8 mouse cellular contexts compared by ENCODE assay signal in the genomic region with DNA sequence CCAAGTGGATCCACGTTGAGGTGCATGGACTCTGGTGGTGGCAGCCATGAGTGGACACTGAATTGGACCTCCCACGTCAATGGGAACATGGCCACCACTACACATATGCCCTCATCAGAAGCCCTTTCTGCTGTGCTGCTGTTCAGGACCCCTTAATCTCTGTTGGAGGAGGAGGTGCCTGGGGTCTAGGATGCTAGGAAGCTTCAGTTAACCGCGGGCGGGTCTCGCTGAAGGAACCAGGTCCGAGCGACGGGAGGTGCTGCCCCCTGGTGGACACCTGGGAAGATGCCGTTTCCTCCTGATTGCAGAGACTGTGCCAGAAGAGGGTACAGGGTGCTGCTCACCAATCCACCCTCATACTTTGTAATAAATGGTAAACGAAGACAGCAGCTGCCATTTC. TPM values are rescaled to one million over a fixed set of nuclear protein-coding genes. Genes with fewer than 3 reads are reported as not detected.
A peak's percentile ranks its signal among the peaks of the same experiment; 100 is the strongest.
DNase-seq lines count a peak whose midpoint lies in the region; ATAC-seq and TF ChIP-seq lines count a peak whose summit lies in the region.

No protein-coding gene starts in this region.

- intact Hi-C loops in gastrocnemius, adult 2 months (cut with DNase I): loop anchor here (2.0 kb wide), 1 partner anchor 20 kb away; no protein-coding TSS in a partner anchor

- H3K4me2 ChIP-seq in hindbrain, embryonic 12.5 days (replicated peaks): peak overlapping the region; percentile 31
- H3K4me2 ChIP-seq in midbrain, embryonic 12.5 days (replicated peaks): peak overlapping the region; percentile 29; the same call in 1 of the 2 replicates

- H3K36me3 ChIP-seq in hindbrain, embryonic 12.5 days: no peaks in the 10 kb centered on the region
- H3K36me3 ChIP-seq in limb, embryonic 10.5 days: no peaks in the 10 kb centered on the region
- H3K36me3 ChIP-seq in midbrain, embryonic 12.5 days: no peaks in the 10 kb centered on the region

- H3K9me3 ChIP-seq in hindbrain, embryonic 12.5 days (replicated peaks): no peaks in the 10 kb centered on the region
- no peaks in the 10 kb centered on the region for H3K9me3 ChIP-seq in limb, embryonic 10.5 days (replicated peaks)
- no peaks in the 10 kb centered on the region for H3K9me3 ChIP-seq in midbrain, embryonic 12.5 days

- peak; percentile 69 for DNase-seq in gastrocnemius, adult 2 months
- no peak for DNase-seq in gastrocnemius, postnatal 25 days
- DNase-seq in adrenal gland, postnatal 25 days: peak; percentile 82
- peak; percentile 93 for DNase-seq in limb, embryonic 10.5 days (ENCODE audit: low spot score)
- DNase-seq in spleen, postnatal 14 days (ENCODE audit: low spot score in 2 of 2): peak; percentile 61 to 81

- H3K27me3 ChIP-seq in hindbrain, embryonic 12.5 days: no peaks in the 10 kb centered on the region
- H3K27me3 ChIP-seq in limb, embryonic 10.5 days (ENCODE audit: low read depth, poor library complexity, severe bottlenecking): peaks cover 14% of the 10 kb centered on the region; the same call in 1 of the 2 replicates
- H3K27me3 ChIP-seq in midbrain, embryonic 12.5 days: peaks cover 15% of the 10 kb centered on the region; the same call in 1 of the 2 replicates

- 10% methylated on average over 11 of the region's 11 CpGs for WGBS in hindbrain, embryonic 12.5 days
- 9% methylated on average over 11 of the region's 11 CpGs for WGBS in limb, embryonic 10.5 days
- WGBS in midbrain, embryonic 12.5 days: 8% methylated on average over 11 of the region's 11 CpGs

- H3K4me3 ChIP-seq in gastrocnemius, adult 2 months: no peak overlapping the region
- H3K4me3 ChIP-seq in hindbrain, embryonic 12.5 days: no peak overlapping the region
- H3K4me3 ChIP-seq in limb, embryonic 10.5 days: no peak overlapping the region
- no peak overlapping the region for H3K4me3 ChIP-seq in midbrain, embryonic 12.5 days

- 0 out of 2 replicates have a peak, but pooled peaks cover 2% of the 10 kb centered on the region for H3K4me1 ChIP-seq in hindbrain, embryonic 12.5 days
- peaks cover 28% of the 10 kb centered on the region for H3K4me1 ChIP-seq in limb, embryonic 10.5 days
- H3K4me1 ChIP-seq in midbrain, embryonic 12.5 days: no peaks in the 10 kb centered on the region

- peak; percentile 97; the same call in 1 of the 2 replicates for TF ChIP-seq CTCF in gastrocnemius, adult 2 months (IDR thresholded peaks at IDR 0.05)

- peak; percentile 47 for ATAC-seq in erythroblast, adult 5-6 weeks (replicated peaks; ENCODE audit: low FRiP score, poor library complexity, severe bottlenecking)
- peak; percentile 60 for ATAC-seq in hindbrain, embryonic 12.5 days (ENCODE audit: low FRiP score)
- ATAC-seq in midbrain, embryonic 12.5 days (ENCODE audit: low FRiP score, low read depth): peak; percentile 68

- H3K27ac ChIP-seq in gastrocnemius, adult 2 months: no peak overlapping the region
- H3K27ac ChIP-seq in hindbrain, embryonic 12.5 days: no peak overlapping the region
- H3K27ac ChIP-seq in limb, embryonic 10.5 days: no peak overlapping the region
- no peak overlapping the region for H3K27ac ChIP-seq in midbrain, embryonic 12.5 days (replicated peaks)

- no peak overlapping the region for H3K9ac ChIP-seq in hindbrain, embryonic 12.5 days
- H3K9ac ChIP-seq in midbrain, embryonic 12.5 days (replicated peaks): no peak overlapping the region

RNA-seq across cellular contexts. Expression of a gene that starts 14.6 kb away (rescaled TPM):
- 10 to 100 TPM in 1 of 2 experiments, 1 to 10 TPM in 1; 9.4 to 10.2 TPM for total RNA-seq in gastrocnemius, adult 2 months (2021)
- 10 to 100 TPM in 1 of 2 experiments, 1 to 10 TPM in 1; 8.2 to 11.0 TPM for total RNA-seq in gastrocnemius, postnatal 25 days (2021)
- 26.6 and 29.1 TPM in 2 replicates for total RNA-seq in adrenal gland, postnatal 25 days (2021)
- 9.6 and 11.1 TPM in 2 replicates for total RNA-seq in erythroblast, adult 5-6 weeks (2015; ENCODE audit: low replicate concordance)
- total RNA-seq in erythroblast, adult 5-6 weeks (2017; ENCODE audit: low replicate concordance): 13.3 and 16.0 TPM in 2 replicates
- 28.9 and 29.5 TPM in 2 replicates for polyA plus RNA-seq in hindbrain, embryonic 12.5 days (2016; fragmentation: Nextera tagmentation; extraction: Ambion mirVana)
- 28.3 and 29.0 TPM in 2 replicates for polyA plus RNA-seq in limb, embryonic 10.5 days (2016; fragmentation: Nextera tagmentation; extraction: Ambion mirVana)
- 30.9 and 32.4 TPM in 2 replicates for polyA plus RNA-seq in midbrain, embryonic 12.5 days (2016; fragmentation: Nextera tagmentation; extraction: Ambion mirVana)

RNA-seq across cellular contexts. Expression of a gene that starts 14.8 kb away (rescaled TPM):
- total RNA-seq in gastrocnemius, adult 2 months (2021): under 1 TPM; 0.25 to 0.64 TPM
- total RNA-seq in gastrocnemius, postnatal 25 days (2021): under 1 TPM; 0.13 to 0.70 TPM
- total RNA-seq in adrenal gland, postnatal 25 days (2021): 0.21 TPM in 1 of 2 replicates, not detected in the other
- total RNA-seq in erythroblast, adult 5-6 weeks (2015; ENCODE audit: low replicate concordance): 102 and 125 TPM in 2 replicates
- total RNA-seq in erythroblast, adult 5-6 weeks (2017; ENCODE audit: low replicate concordance): 244 and 272 TPM in 2 replicates
- 2.1 and 2.4 TPM in 2 replicates for polyA plus RNA-seq in hindbrain, embryonic 12.5 days (2016; fragmentation: Nextera tagmentation; extraction: Ambion mirVana)
- 3.6 and 4.0 TPM in 2 replicates for polyA plus RNA-seq in limb, embryonic 10.5 days (2016; fragmentation: Nextera tagmentation; extraction: Ambion mirVana)
- polyA plus RNA-seq in midbrain, embryonic 12.5 days (2016; fragmentation: Nextera tagmentation; extraction: Ambion mirVana): 1.1 and 1.8 TPM in 2 replicates

RNA-seq across cellular contexts. Expression of a gene that starts 35.8 kb away (rescaled TPM):
- not detected for total RNA-seq in gastrocnemius, adult 2 months (2021)
- not detected for total RNA-seq in gastrocnemius, postnatal 25 days (2021)
- total RNA-seq in adrenal gland, postnatal 25 days (2021): not detected in 2 replicates
- total RNA-seq in erythroblast, adult 5-6 weeks (2015; ENCODE audit: low replicate concordance): not detected in 2 replicates
- not detected in 2 replicates for total RNA-seq in erythroblast, adult 5-6 weeks (2017; ENCODE audit: low replicate concordance)
- not detected in 2 replicates for polyA plus RNA-seq in hindbrain, embryonic 12.5 days (2016; fragmentation: Nextera tagmentation; extraction: Ambion mirVana)
- polyA plus RNA-seq in limb, embryonic 10.5 days (2016; fragmentation: Nextera tagmentation; extraction: Ambion mirVana): not detected in 2 replicates
- not detected in 2 replicates for polyA plus RNA-seq in midbrain, embryonic 12.5 days (2016; fragmentation: Nextera tagmentation; extraction: Ambion mirVana)

RNA-seq across cellular contexts. Expression of a gene that starts 51.1 kb away (rescaled TPM):
- not detected for total RNA-seq in gastrocnemius, adult 2 months (2021)
- not detected for total RNA-seq in gastrocnemius, postnatal 25 days (2021)
- 1.0 and 1.1 TPM in 2 replicates for total RNA-seq in adrenal gland, postnatal 25 days (2021)
- total RNA-seq in erythroblast, adult 5-6 weeks (2015; ENCODE audit: low replicate concordance): not detected in 2 replicates
- not detected in 2 replicates for total RNA-seq in erythroblast, adult 5-6 weeks (2017; ENCODE audit: low replicate concordance)
- polyA plus RNA-seq in hindbrain, embryonic 12.5 days (2016; fragmentation: Nextera tagmentation; extraction: Ambion mirVana): not detected in 2 replicates
- not detected in 2 replicates for polyA plus RNA-seq in limb, embryonic 10.5 days (2016; fragmentation: Nextera tagmentation; extraction: Ambion mirVana)
- polyA plus RNA-seq in midbrain, embryonic 12.5 days (2016; fragmentation: Nextera tagmentation; extraction: Ambion mirVana): not detected in 2 replicates

Comparison
In these comparisons a context has a peak if more than half of its experiments do, and no peak if none do; other contexts are left out.
1. RNA of a gene that starts 14.8 kb away (total RNA-seq): 102 to 272 TPM in erythroblast, adult 5-6 weeks; 0.13 to 0.70 TPM in gastrocnemius, postnatal 25 days, 0.25 to 0.64 TPM in gastrocnemius, adult 2 months and 0.21 TPM in adrenal gland, postnatal 25 days; every median in the first group is over 10 times any median in the second.
2. Peak in every context shown above with its lines, with median percentiles within 50 percentile points of each other: ATAC-seq.